ENCODE assay signal across 25 mouse cellular contexts in the genomic region with DNA sequence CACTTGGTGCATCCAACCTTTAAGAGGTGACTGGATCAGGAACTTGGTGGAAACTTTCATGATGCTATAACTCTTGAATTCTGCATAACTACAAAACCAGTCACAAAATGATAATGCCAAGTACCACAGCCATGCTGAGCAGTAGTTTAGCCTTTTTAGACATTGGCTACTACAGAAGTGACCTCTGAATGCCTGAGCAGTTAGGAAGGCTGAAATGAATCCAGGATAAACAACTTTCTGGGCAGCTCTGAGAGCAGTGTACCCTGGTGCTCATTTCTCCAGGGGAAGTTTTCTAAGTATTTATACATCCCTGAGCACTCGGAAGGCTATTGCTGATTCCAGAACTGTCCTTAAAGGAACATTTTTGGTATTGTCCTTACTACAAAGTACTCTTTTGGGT. TPM values are rescaled to one million over a fixed set of nuclear protein-coding genes. Genes with fewer than 3 reads are reported as not detected.
DNase-seq lines count a peak whose midpoint lies in the region; TF ChIP-seq lines count a peak whose summit lies in the region.
"Had no signal": no experiment of that assay in that cellular context is flagged by ENCODE, and none has a peak within 500 bp of the region (broad histone marks: within the 10 kb centered on the region; RNA-seq: fewer than 3 reads in every experiment).

No protein-coding gene starts in this region.

- no peaks in the 10 kb centered on the region for H3K4me1 ChIP-seq in embryonic fibroblast, embryonic 13.5 days (ENCODE audit: control insufficient read depth, insufficient read depth, low read length)
- no peaks in the 10 kb centered on the region for H3K4me1 ChIP-seq in cerebellum, adult 2 months (ENCODE audit: control insufficient read depth, insufficient read depth, low read length)
- H3K4me1 ChIP-seq: forebrain, embryonic 13.5 days; hindbrain, embryonic 10.5 days; hindbrain, embryonic 15.5 days; midbrain, embryonic 12.5 days; neural tube, embryonic 12.5 days; stomach, embryonic 15.5 days had no signal

- WGBS in cerebellum, adult 2 months, result 95% methylated on average over 1 of the region's 1 CpGs

- H3K4me3 ChIP-seq in gastrocnemius, adult 2 months, result no peak overlapping the region
- H3K4me3 ChIP-seq in embryonic fibroblast, embryonic 13.5 days (ENCODE audit: insufficient read depth, low read length), result no peak overlapping the region
- no peak overlapping the region for H3K4me3 ChIP-seq in cerebellum, adult 2 months (replicated peaks; ENCODE audit: insufficient read depth, low read depth, low read length)
- H3K4me3 ChIP-seq: forebrain, embryonic 13.5 days; hindbrain, embryonic 10.5 days; hindbrain, embryonic 15.5 days; liver, embryonic 15.5 days; lung, embryonic 15.5 days; midbrain, embryonic 12.5 days; myocyte; neural tube, embryonic 12.5 days; stomach, embryonic 15.5 days had no signal

- intact Hi-C loops in gastrocnemius, adult 2 months (cut with DNase I), result no loop called here

- H3K27me3 ChIP-seq in cerebellum, adult 2 months (ENCODE audit: control insufficient read depth, insufficient read depth, low read length), result no peaks in the 10 kb centered on the region
- H3K27me3 ChIP-seq: forebrain, embryonic 13.5 days; hindbrain, embryonic 15.5 days; liver, embryonic 15.5 days; lung, embryonic 15.5 days; midbrain, embryonic 12.5 days; neural tube, embryonic 12.5 days; stomach, embryonic 15.5 days had no signal

- peak overlapping the region; percentile 64 for H3K27ac ChIP-seq in gastrocnemius, adult 2 months
- H3K27ac ChIP-seq in embryonic fibroblast, embryonic 13.5 days (ENCODE audit: insufficient read depth, low read length), result peak overlapping the region; percentile 36; the same call in 1 of the 2 replicates
- H3K27ac ChIP-seq in cerebellum, adult 2 months (ENCODE audit: insufficient read depth, low read length), result no peak overlapping the region
- H3K27ac ChIP-seq: forebrain, embryonic 13.5 days; hindbrain, embryonic 10.5 days; hindbrain, embryonic 15.5 days; liver, embryonic 15.5 days; lung, embryonic 15.5 days; midbrain, embryonic 12.5 days; neural tube, embryonic 12.5 days; stomach, embryonic 15.5 days had no signal

- TF ChIP-seq POLR2A in embryonic fibroblast, embryonic 13.5 days (IDR thresholded peaks at IDR 0.05; ENCODE audit: low read depth, low read length), result no peak
- TF ChIP-seq POLR2A in cerebellum, adult 2 months (IDR thresholded peaks at IDR 0.05; ENCODE audit: borderline replicate concordance, insufficient read depth, low read length), result no peak

- no peak for DNase-seq in gastrocnemius, adult 2 months
- no peak for DNase-seq in gastrocnemius, adult 8-10 months (ENCODE audit: low spot score in 2 of 2)
- DNase-seq in kidney, postnatal 14 days, result peak; percentile 27
- no peak for DNase-seq in kidney, postnatal 10 days
- peak; percentile 79 for DNase-seq in 3T3-L1 (ENCODE audit: low read depth, low spot score)
- no peak for DNase-seq in cerebellum, postnatal 25 days
- DNase-seq in cerebellum, adult 2 months, result no peak
- DNase-seq: adrenal gland, postnatal 25 days; cerebellum, adult 11-12 months; cerebellum, postnatal 10 days; heart, postnatal 14 days; kidney, adult 18-20 months; kidney, postnatal 4 days; left cerebral cortex, postnatal 4 days; liver had no signal

- TF ChIP-seq CTCF in gastrocnemius, adult 2 months (IDR thresholded peaks at IDR 0.05), result no peak
- no peak for TF ChIP-seq CTCF in embryonic fibroblast, embryonic 13.5 days (IDR thresholded peaks at IDR 0.05; ENCODE audit: borderline replicate concordance, insufficient read depth, low read length)
- no peak for TF ChIP-seq CTCF in cerebellum, adult 2 months (IDR thresholded peaks at IDR 0.05; ENCODE audit: borderline replicate concordance, insufficient read depth, low read depth, low read length)

RNA-seq across cellular contexts. Expression of a gene that starts 7.2 kb away (rescaled TPM):
- 1 to 10 TPM; 4.0 to 4.3 TPM for total RNA-seq in gastrocnemius, adult 2 months (2021)
- total RNA-seq in gastrocnemius, adult 8-10 months (2022), result 1 to 10 TPM; 4.0 to 5.4 (median 4.7) TPM
- 6.5 and 7.3 TPM in 2 replicates for polyA plus RNA-seq in embryonic fibroblast, embryonic 13.5 days (2011; ENCODE audit: insufficient read length, low read depth, missing spikeins)
- polyA plus RNA-seq in cerebellum, adult 2 months (2012; rRNA removed), result 9.1 and 9.2 TPM in 2 replicates

RNA-seq across cellular contexts. Expression of a gene that starts 7.4 kb away (rescaled TPM):
- 10 to 100 TPM; 60.4 to 62.5 TPM for total RNA-seq in gastrocnemius, adult 2 months (2021)
- 10 to 100 TPM; 67.0 to 73.3 (median 70.6) TPM for total RNA-seq in gastrocnemius, adult 8-10 months (2022)
- 98.3 and 104 TPM in 2 replicates for polyA plus RNA-seq in embryonic fibroblast, embryonic 13.5 days (2011; ENCODE audit: insufficient read length, low read depth, missing spikeins)
- 59.3 and 64.2 TPM in 2 replicates for polyA plus RNA-seq in cerebellum, adult 2 months (2012; rRNA removed)

Comparison
In these comparisons a context has a peak if more than half of its experiments do, and no peak if none do; other contexts are left out.
1. DNase-seq: peak in kidney, postnatal 14 days (single experiment) and 3T3-L1 (single experiment); none in gastrocnemius, adult 2 months (single experiment), gastrocnemius, adult 8-10 months (0 of 2), kidney, postnatal 10 days (single experiment), cerebellum, postnatal 25 days (0 of 2) and cerebellum, adult 2 months (0 of 2).